Mouse (Mus musculus): ENCODE data around the gene Cacna1h.

Gene Cacna1h

GRCm38 (mm10) chr17:25445841-25446240 lies 12.3 kb upstream of the Cacna1h start:
- DNase-seq (ENCODE audit: low read depth): no peak

GRCm38 (mm10) chr17:25445074-25445473 lies 11.5 kb upstream of the Cacna1h start:
- no peak for DNase-seq (ENCODE audit: low read depth)

- DNase-seq (ENCODE audit: low read depth): no peak
Measured at GRCm38 (mm10) chr17:25442889-25443288, 9.3 kb upstream of the Cacna1h start.

- DNase-seq (ENCODE audit: low read depth): no peak
Measured at GRCm38 (mm10) chr17:25441417-25441816, 7.8 kb upstream of the Cacna1h start.

- no peak for DNase-seq (ENCODE audit: low read depth)
Measured at GRCm38 (mm10) chr17:25433223-25433616, 363 bp downstream of the Cacna1h start.

- DNase-seq (ENCODE audit: low read depth): no peak
Measured at GRCm38 (mm10) chr17:25432433-25433181, 976 bp downstream of the Cacna1h start.

GRCm38 (mm10) chr17:25430534-25430933 lies 3.0 kb downstream of the Cacna1h start:
- DNase-seq (ENCODE audit: low read depth): no peak

- no peak for DNase-seq (ENCODE audit: low read depth)
Measured at GRCm38 (mm10) chr17:25429886-25430285, 3.7 kb downstream of the Cacna1h start.

GRCm38 (mm10) chr17:25429240-25429639 lies 4.3 kb downstream of the Cacna1h start:
- DNase-seq (ENCODE audit: low read depth): no peak

GRCm38 (mm10) chr17:25427441-25427840 lies 6.1 kb downstream of the Cacna1h start:
- DNase-seq (ENCODE audit: low read depth): no peak

- DNase-seq (ENCODE audit: low read depth): no peak
Measured at GRCm38 (mm10) chr17:25425996-25426395, 7.6 kb downstream of the Cacna1h start.

- no peak for DNase-seq (ENCODE audit: low read depth)
Measured at GRCm38 (mm10) chr17:25424526-25425080, 9.0 kb downstream of the Cacna1h start.

GRCm38 (mm10) chr17:25420998-25421397 lies 12.6 kb downstream of the Cacna1h start:
- no peak for DNase-seq (ENCODE audit: low read depth)

- no peak for DNase-seq (ENCODE audit: low read depth)
Measured at GRCm38 (mm10) chr17:25418926-25419325, 14.7 kb downstream of the Cacna1h start.

GRCm38 (mm10) chr17:25417990-25418389 lies 15.6 kb downstream of the Cacna1h start:
- no peak for DNase-seq (ENCODE audit: low read depth)

GRCm38 (mm10) chr17:25416219-25416618 lies 17.4 kb downstream of the Cacna1h start:
- no peak for DNase-seq (ENCODE audit: low read depth)

GRCm38 (mm10) chr17:25415421-25415913 lies 18.1 kb downstream of the Cacna1h start:
- DNase-seq (ENCODE audit: low read depth): no peak

- DNase-seq (ENCODE audit: low read depth): no peak
Measured at GRCm38 (mm10) chr17:25414917-25415316, 18.7 kb downstream of the Cacna1h start.

GRCm38 (mm10) chr17:25414209-25414608 lies 19.4 kb downstream of the Cacna1h start:
- DNase-seq (ENCODE audit: low read depth): no peak

GRCm38 (mm10) chr17:25411251-25411650 lies 22.3 kb downstream of the Cacna1h start:
- no peak for DNase-seq (ENCODE audit: low read depth)

GRCm38 (mm10) chr17:25410786-25411185 lies 22.8 kb downstream of the Cacna1h start:
- DNase-seq (ENCODE audit: low read depth): no peak

GRCm38 (mm10) chr17:25410180-25410579 lies 23.4 kb downstream of the Cacna1h start:
- DNase-seq (ENCODE audit: low read depth): no peak

GRCm38 (mm10) chr17:25409621-25410020 lies 24.0 kb downstream of the Cacna1h start:
- no peak for DNase-seq (ENCODE audit: low read depth)

All from induced T-regulatory cell, adult 2 months (primary cell).